Mouse (Mus musculus) embryonic facial prominence, embryonic 15.5 days (tissue): ENCODE measurements around the gene Sec31b. TPM values are rescaled to one million over a fixed set of nuclear protein-coding genes. Genes with fewer than 3 reads are reported as not detected.

Source experiments
- polyA plus RNA-seq: library from polyadenylated mRNA; unstranded; fragments of >200 nt; fragmentation: Nextera tagmentation; extraction: Ambion mirVana; gene quantifications from 2 replicates; pipeline ENCODE4 v1.2.1, GENCODE M21; 2015

Gene Sec31b
- polyA plus RNA-seq, 1 experiment from 2014 or later, result 0.56 TPM

Other genes starting within 250 kb of the Sec31b start
- 0.16 and 0.39 TPM in 2 replicates for gene Scd4, start 212.8 kb downstream of the Sec31b start, polyA plus RNA-seq
- 6.2 and 8.0 TPM in 2 replicates for gene Scd1, start 138.0 kb downstream of the Sec31b start, polyA plus RNA-seq
- not detected in 2 replicates for gene Wnt8b, start 52.4 kb downstream of the Sec31b start, polyA plus RNA-seq
- gene Gm20538, start 7.0 kb upstream of the Sec31b start, polyA plus RNA-seq, result 1.3 TPM in 2 replicates
- 434 and 496 TPM in 2 replicates for gene Ndufb8, start 9.6 kb upstream of the Sec31b start, polyA plus RNA-seq
- 26.3 and 29.8 TPM in 2 replicates for gene Hif1an, start 17.0 kb upstream of the Sec31b start, polyA plus RNA-seq
- 0.08 TPM in 1 of 2 replicates, not detected in the other for gene Pax2, start 210.2 kb upstream of the Sec31b start, polyA plus RNA-seq